Mouse (Mus musculus) CH12.LX (cell line): ENCODE measurements around the gene Camk2n1.

ENCODE experiments used
- CHD2 ChIP-seq: IDR thresholded peaks from 2 replicates; pipeline ENCODE4 v1.6.1; 2011; ENCODE audit warnings: low read length, improper control_type of control experiment
- CTCF ChIP-seq, 2 experiments: IDR thresholded peaks in 1 of 2; conservative IDR thresholded peaks in 1 of 2; 2 replicates each; pipeline ENCODE4 v1.5.1; 2011 to 2012; ENCODE audit warnings: low read depth in 2 of 2, low read length in 2 of 2, improper control_type of control experiment in 1 of 2, inconsistent platforms in 1 of 2, mild to moderate bottlenecking in 1 of 2, moderate library complexity in 1 of 2
- ELF1 ChIP-seq: IDR thresholded peaks from 2 replicates; pipeline ENCODE4 v1.6.1; 2014; ENCODE audit warnings: low read depth, mild to moderate bottlenecking, inconsistent platforms, low read length, improper control_type of control experiment
- GABPA ChIP-seq: IDR thresholded peaks from 2 replicates; pipeline ENCODE4 v1.6.1; 2012; ENCODE audit warnings: low read depth, low read length, improper control_type of control experiment, inconsistent platforms; ENCODE audit not compliant: insufficient replicate concordance
- JUN ChIP-seq: IDR thresholded peaks from 2 replicates; pipeline ENCODE4 v1.6.1; 2011; ENCODE audit warnings: low read depth, mild to moderate bottlenecking, low read length, improper control_type of control experiment, moderate library complexity; ENCODE audit not compliant: insufficient read depth
- KAT2A ChIP-seq: IDR thresholded peaks from 2 replicates; pipeline ENCODE4 v1.6.1; 2012; ENCODE audit warnings: low read length, improper control_type of control experiment, inconsistent platforms; ENCODE audit not compliant: insufficient replicate concordance
- MAFK ChIP-seq: IDR thresholded peaks from 2 replicates; pipeline ENCODE4 v1.6.1; 2011; ENCODE audit warnings: low read length, improper control_type of control experiment; ENCODE audit not compliant: insufficient replicate concordance
- NRF1 ChIP-seq: IDR thresholded peaks from 2 replicates; pipeline ENCODE4 v1.6.1; 2014; ENCODE audit warnings: low read depth, mild to moderate bottlenecking, inconsistent platforms, low read length, improper control_type of control experiment, moderate library complexity
- POLR2A ChIP-seq: IDR thresholded peaks from 2 replicates; pipeline ENCODE4 v1.6.1; 2011; ENCODE audit warnings: low read depth, mild to moderate bottlenecking, improper control_type of control experiment, low read length
- USF1 ChIP-seq: IDR thresholded peaks from 2 replicates; pipeline ENCODE4 v1.6.1; 2014; ENCODE audit warnings: low read depth, mild to moderate bottlenecking, inconsistent platforms, low read length, improper control_type of control experiment
- USF2 ChIP-seq: conservative IDR thresholded peaks from 2 replicates; pipeline ENCODE4 v1.6.1; 2011; ENCODE audit warnings: low read depth, low read length, improper control_type of control experiment
- ZNF384 ChIP-seq: IDR thresholded peaks from 2 replicates; pipeline ENCODE4 v1.6.1; 2012; ENCODE audit warnings: low read depth, low read length, improper control_type of control experiment, inconsistent platforms

GRCm38 (mm10) chr4:138461471-138461870 lies 7.4 kb downstream of the Camk2n1 start:
- no peak for TF ChIP-seq JUN
- TF ChIP-seq ELF1 = no peak
- no peak for TF ChIP-seq CTCF (conservative IDR thresholded peaks at IDR 0.05 in 1 of 2, IDR thresholded peaks at IDR 0.05 in 1 of 2; ENCODE audit: low read depth in 2 of 2, low read length in 2 of 2)
- no peak for TF ChIP-seq USF1
- TF ChIP-seq POLR2A = no peak
- TF ChIP-seq GABPA = no peak
- TF ChIP-seq MAFK = no peak
- TF ChIP-seq NRF1 = no peak
- no peak for TF ChIP-seq KAT2A
- no peak for TF ChIP-seq ZNF384
- TF ChIP-seq CHD2 = no peak
- no peak for TF ChIP-seq USF2
